Mouse (Mus musculus): ENCODE measurements around the gene Gm21294.
"Not testable (repeated sequence)": the region's sequence is repeated elsewhere in the genome, so short reads cannot be mapped to it uniquely, and the experiment has no call there.

Gene Gm21294

DNA sequence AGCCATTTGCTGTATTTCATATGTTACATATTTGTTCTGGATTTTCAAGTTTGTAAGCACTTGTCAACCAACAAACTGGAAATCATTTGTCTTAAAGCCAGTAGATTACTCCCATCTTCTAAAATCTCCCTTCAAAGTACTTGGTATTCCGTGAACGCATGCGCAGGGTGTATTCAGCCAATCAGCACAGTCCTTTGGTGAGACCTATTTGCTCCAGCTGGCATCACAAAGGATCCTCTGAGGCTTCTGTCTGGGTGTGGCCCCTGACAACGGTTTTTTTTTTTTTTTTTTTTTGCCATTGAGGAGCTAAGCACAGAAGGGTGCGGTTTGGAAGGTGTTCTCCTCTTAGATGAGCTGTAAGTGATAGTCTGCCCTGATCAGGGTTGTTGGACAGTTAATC, at the start of gene Gm21294:
Gm21294 (plus strand) TSS at position 301 of the 400 bp plus-strand sequence.
- not testable (repeated sequence) for DNase-seq (ENCODE audit: low spot score in 2 of 2)

DNA sequence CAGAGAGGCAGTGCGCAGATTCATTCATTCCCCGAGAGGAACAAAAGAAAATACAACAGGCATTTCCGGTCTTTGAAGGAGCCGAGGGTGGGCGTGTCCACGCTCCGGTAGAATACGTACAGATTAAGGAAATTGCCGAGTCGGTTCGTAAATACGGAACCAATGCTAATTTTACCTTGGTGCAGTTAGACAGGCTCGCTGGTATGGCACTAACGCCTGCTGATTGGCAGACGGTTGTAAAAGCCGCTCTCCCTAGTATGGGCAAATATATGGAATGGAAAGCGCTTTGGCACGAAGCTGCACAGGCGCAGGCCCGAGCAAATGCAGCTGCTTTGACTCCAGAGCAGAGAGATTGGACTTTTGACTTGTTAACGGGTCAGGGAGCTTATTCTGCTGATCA, 73.6 kb downstream of the Gm21294 start:
- peak; percentile 12 to 13 for DNase-seq (ENCODE audit: low spot score in 2 of 2)
